Mouse (Mus musculus) ES-E14 (cell line): ENCODE data around the gene Ttll5. TPM values are rescaled to one million over a fixed set of nuclear protein-coding genes. Genes with fewer than 3 reads are reported as not detected.

Experiments used
- DNase-seq: peaks from one replicate; pipeline ENCODE4 v3.0.0-alpha.2; 2013; ENCODE audit warnings: low read depth, low spot score
- H3K27ac ChIP-seq: 2 replicates; pipeline ENCODE4 v1.5.1; 2012; ENCODE audit warnings: low read depth, mild to moderate bottlenecking, low read length, moderate library complexity, mixed read lengths; ENCODE audit not compliant: poor library complexity, insufficient read depth, severe bottlenecking
- H3K36me3 ChIP-seq: 2 replicates; pipeline ENCODE4 v1.6.1; 2012; ENCODE audit warnings: mild to moderate bottlenecking, low read length, moderate library complexity, mixed read lengths; ENCODE audit not compliant: control insufficient read depth, poor library complexity, insufficient read depth, severe bottlenecking
- H3K4me1 ChIP-seq, 2 experiments: fragments of 150-350 bp in 1 of 2; sonication (generic) in 1 of 2; 2 replicates each; pipeline ENCODE4 v1.6.1; 2012; ENCODE audit warnings: low read length in 2 of 2, mild to moderate bottlenecking in 1 of 2, mixed read lengths in 1 of 2; ENCODE audit not compliant: control insufficient read depth in 2 of 2, insufficient read depth in 2 of 2, poor library complexity in 1 of 2
- H3K4me3 ChIP-seq, 2 experiments: fragments of 150-350 bp in 1 of 2; sonication (generic) in 1 of 2; 2 replicates each; pipeline ENCODE4 v1.5.1; 2012; ENCODE audit warnings: low read length in 2 of 2, low read depth in 1 of 2, mild to moderate bottlenecking in 1 of 2, mixed read lengths in 1 of 2; ENCODE audit not compliant: insufficient read depth in 1 of 2, poor library complexity in 1 of 2, severe bottlenecking in 1 of 2
- H3K9ac ChIP-seq: 2 replicates; pipeline ENCODE4 v1.6.1; 2012; ENCODE audit warnings: low read depth, mild to moderate bottlenecking, low read length, mixed read lengths; ENCODE audit not compliant: poor library complexity, insufficient read depth, severe bottlenecking
- H3K9me3 ChIP-seq: fragments of 150-350 bp; sonication (generic); 2 replicates; pipeline ENCODE4 v1.6.1; 2012; ENCODE audit warnings: low read depth, mild to moderate bottlenecking, low read length; ENCODE audit not compliant: control insufficient read depth, insufficient read depth
- CHD2 ChIP-seq: IDR thresholded peaks from 2 replicates; pipeline ENCODE4 v1.6.1; 2014; ENCODE audit warnings: mild to moderate bottlenecking, low read depth, low read length, inconsistent platforms
- HCFC1 ChIP-seq: IDR thresholded peaks from 2 replicates; pipeline ENCODE4 v1.6.1; 2012; ENCODE audit warnings: low read length, inconsistent platforms, borderline replicate concordance; ENCODE audit not compliant: insufficient read depth
- MAFK ChIP-seq: IDR thresholded peaks from 2 replicates; pipeline ENCODE4 v1.6.1; 2014; ENCODE audit warnings: mild to moderate bottlenecking, low read depth, low read length, inconsistent platforms; ENCODE audit not compliant: insufficient read depth
- ZC3H11A ChIP-seq: IDR thresholded peaks from 2 replicates; pipeline ENCODE4 v1.6.1; 2012; ENCODE audit warnings: low read depth, mild to moderate bottlenecking, inconsistent platforms, low read length, borderline replicate concordance
- ZNF384 ChIP-seq: IDR thresholded peaks from 2 replicates; pipeline ENCODE4 v1.6.1; 2012; ENCODE audit warnings: low read depth, low read length, inconsistent platforms
- in situ Hi-C, 2 experiments: fragments of 600-800 bp; cut with MboI; formaldehyde crosslinking; loops; one replicate each; pipeline ENCODE4 v1.15.1; 2025; ENCODE audit warnings: low sequenced_read_pairs in 2 of 2, inconsistent platforms in 1 of 2; ENCODE audit not compliant: unreplicated experiment in 2 of 2
- total RNA-seq: library from RNA; depleted of rRNA; stranded (reverse); fragments of 300-350 nt; gene quantifications from 2 replicates; pipeline ENCODE4 v1.2.3, GENCODE M21; 2012

Ttll5 gene
- total RNA-seq, 1 experiment, result 18.6 TPM

DNA sequence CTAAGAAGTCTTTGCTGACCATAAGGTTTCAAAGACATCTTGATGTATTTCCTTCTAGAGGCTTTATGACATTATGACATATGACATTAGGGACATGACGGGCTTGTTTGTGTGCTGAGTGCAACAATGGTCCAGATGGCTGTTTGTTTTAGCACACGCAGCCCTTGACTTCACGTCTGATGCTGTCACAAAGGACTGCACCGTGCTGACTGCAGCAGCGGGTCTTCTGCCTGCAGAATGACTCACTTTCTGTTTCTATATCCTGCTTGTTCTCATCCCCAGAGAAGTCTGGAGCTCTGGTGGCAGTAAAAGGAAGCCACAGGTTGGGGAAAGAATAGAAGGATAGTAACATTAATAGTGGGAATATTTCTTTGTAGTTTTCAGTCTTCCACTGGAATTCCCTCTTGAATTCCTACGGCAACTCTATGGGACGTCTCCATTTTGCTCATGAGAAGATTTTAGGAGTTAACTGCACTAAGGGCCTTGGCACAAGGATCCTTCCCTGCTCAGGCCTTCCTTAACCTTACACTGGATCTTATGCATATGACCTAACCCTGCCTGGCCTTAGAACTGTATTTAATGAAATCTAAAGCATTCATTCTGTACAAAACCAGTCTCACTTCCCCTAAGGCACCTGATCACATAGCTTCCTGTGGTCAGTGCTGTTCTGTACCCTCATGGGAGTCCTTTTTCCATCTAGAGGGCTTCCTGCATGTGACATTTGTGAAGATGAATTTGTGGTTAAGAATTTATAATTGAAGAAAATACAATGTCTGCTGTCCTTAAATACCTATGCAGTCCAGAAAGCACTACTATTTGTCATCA, 167.8 kb downstream of the Ttll5 start:
- in situ Hi-C loops, result no loop called here
- Histone ChIP-seq H3K4me3 (no peak overlapping the region), H3K9me3 (no peaks in the 10 kb centered on the region), H3K4me1 (no peaks in the 10 kb centered on the region), H3K9ac (no peak overlapping the region), H3K36me3 (no peaks in the 10 kb centered on the region), H3K27ac (no peak overlapping the region)
- TF ChIP-seq MAFK, result no peak
- no peak for TF ChIP-seq ZNF384
- no peak for TF ChIP-seq CHD2
- TF ChIP-seq ZC3H11A, result no peak
- no peak for TF ChIP-seq HCFC1
- DNase-seq, result no peak

- Histone ChIP-seq H3K9me3 (no peaks in the 10 kb centered on the region), H3K9ac (no peak overlapping the region), H3K4me1 (no peaks in the 10 kb centered on the region), H3K4me3 (no peak overlapping the region), H3K36me3 (no peaks in the 10 kb centered on the region), H3K27ac (no peak overlapping the region)
- TF ChIP-seq ZC3H11A (no peak), ZNF384 (no peak), MAFK (no peak), CHD2 (no peak), HCFC1 (no peak)
- no peak for DNase-seq
- in situ Hi-C loops, result no loop called here
These were observed 168.4 kb downstream of the Ttll5 start for GRCm38 (mm10) chr12:85992838-85993234.

GRCm38 (mm10) chr12:85993790-85994360, 169.4 kb downstream of the Ttll5 start:
- in situ Hi-C loops, result no loop called here
- no peaks in the 10 kb centered on the region for H3K9me3 ChIP-seq
- no peak for DNase-seq
- no peak overlapping the region for H3K4me3 ChIP-seq
- H3K9ac ChIP-seq, result no peak overlapping the region
- no peak overlapping the region for H3K27ac ChIP-seq
- TF ChIP-seq ZC3H11A, result no peak
- TF ChIP-seq HCFC1, result no peak
- no peak for TF ChIP-seq MAFK
- TF ChIP-seq CHD2, result no peak
- no peaks in the 10 kb centered on the region for H3K36me3 ChIP-seq
- H3K4me1 ChIP-seq, result no peaks in the 10 kb centered on the region

DNA sequence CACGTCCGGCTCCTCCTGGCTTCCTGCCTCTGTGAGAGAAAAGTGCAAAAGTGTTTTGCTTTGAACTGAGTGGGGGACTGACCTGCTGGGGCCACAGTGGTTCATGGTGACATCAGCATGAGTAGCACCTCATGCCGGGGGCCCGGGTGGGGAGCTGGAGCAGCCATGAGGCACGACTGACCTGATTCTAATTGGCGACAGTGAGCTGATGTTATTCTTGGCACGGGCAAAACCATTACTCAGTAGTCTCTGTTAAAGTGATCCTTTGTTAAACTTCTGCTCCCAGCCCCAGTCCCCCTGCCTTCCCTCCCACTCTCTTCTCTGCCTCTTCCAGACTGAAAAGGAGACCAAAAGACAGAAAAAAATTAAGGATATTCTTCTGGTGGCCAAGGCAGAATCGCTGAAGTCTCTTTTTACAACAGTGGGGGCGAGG, 176.2 kb downstream of the Ttll5 start:
- in situ Hi-C loops, result no loop called here
- H3K9me3 ChIP-seq, result no peaks in the 10 kb centered on the region
- no peak for TF ChIP-seq ZC3H11A
- no peak for TF ChIP-seq HCFC1
- TF ChIP-seq CHD2, result no peak
- no peak for TF ChIP-seq ZNF384
- no peak for TF ChIP-seq MAFK
- DNase-seq, result no peak
- H3K36me3 ChIP-seq, result no peaks in the 10 kb centered on the region
- no peak overlapping the region for H3K4me3 ChIP-seq
- no peaks in the 10 kb centered on the region for H3K4me1 ChIP-seq
- no peak overlapping the region for H3K9ac ChIP-seq
- H3K27ac ChIP-seq, result no peak overlapping the region
